Mouse (Mus musculus) heart, postnatal 14 days (tissue): Measurements from ENCODE around the gene Lonp1. TPM values are rescaled to one million over a fixed set of nuclear protein-coding genes. Genes with fewer than 3 reads are reported as not detected.
"Not testable (repeated sequence)": the region's sequence is repeated elsewhere in the genome, so short reads cannot be mapped to it uniquely, and the experiment has no call there.

Experiments used
- DNase-seq, 2 experiments: peaks; one replicate each; pipeline ENCODE4 v3.0.0; 2021 to 2022
- intact Hi-C: fragments of 180-260 bp; cut with DNase I; formaldehyde crosslinking; loops from one replicate; pipeline ENCODE4 v1.15.1; 2025
- total RNA-seq, 2 experiments: library from RNA; stranded (reverse); gene quantifications; 2 replicates each; pipeline ENCODE4 v1.2.3; 2021

The Lonp1 gene
- total RNA-seq, 2 experiments from 2014 or later: 97.3 to 104 TPM

DNA sequence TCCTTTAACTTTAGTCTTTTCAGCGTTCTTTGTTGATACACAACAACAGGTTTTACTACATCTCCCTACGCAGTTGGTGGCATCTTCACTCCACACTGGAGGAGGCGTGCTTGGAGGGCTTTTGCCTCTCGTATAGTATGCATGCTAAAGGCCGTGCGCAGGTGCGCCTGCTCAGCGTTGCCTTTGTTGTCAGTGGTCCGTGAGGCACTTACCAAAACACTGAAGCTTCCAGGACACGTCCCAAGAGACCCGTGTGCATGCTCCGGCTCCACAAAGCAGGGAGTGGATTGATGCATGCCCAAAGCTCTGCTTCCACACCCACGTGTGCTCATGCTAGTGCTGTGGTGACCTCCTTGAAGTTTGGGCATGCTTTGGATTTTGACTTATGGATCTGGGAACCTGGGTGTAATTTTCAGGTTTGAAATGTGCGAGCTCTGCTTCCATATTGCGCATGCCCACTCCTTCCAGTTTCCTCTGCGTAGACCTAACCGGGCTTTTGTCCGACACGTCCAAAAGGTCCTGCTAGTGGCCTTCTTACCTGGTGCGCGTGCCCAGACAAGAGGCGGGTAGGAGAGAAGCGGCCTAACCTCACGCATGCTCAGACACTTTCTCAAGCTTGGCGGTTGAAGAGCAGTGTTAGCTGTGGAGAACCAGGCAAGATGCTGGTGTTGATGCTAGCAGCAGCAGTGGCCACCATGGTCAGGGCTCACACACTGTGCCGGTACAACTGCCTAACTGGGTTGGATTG lies 1.0 kb upstream of the Lonp1 start, which contains the start of gene Catsperd:
Gene Catsperd (plus strand): TSS at position 614 of the 748 bp plus-strand sequence.
- DNase-seq: no peak
- intact Hi-C loops: loop anchor here (5.0 kb wide), 1 partner anchor 40 kb away; no protein-coding TSS in a partner anchor

DNA sequence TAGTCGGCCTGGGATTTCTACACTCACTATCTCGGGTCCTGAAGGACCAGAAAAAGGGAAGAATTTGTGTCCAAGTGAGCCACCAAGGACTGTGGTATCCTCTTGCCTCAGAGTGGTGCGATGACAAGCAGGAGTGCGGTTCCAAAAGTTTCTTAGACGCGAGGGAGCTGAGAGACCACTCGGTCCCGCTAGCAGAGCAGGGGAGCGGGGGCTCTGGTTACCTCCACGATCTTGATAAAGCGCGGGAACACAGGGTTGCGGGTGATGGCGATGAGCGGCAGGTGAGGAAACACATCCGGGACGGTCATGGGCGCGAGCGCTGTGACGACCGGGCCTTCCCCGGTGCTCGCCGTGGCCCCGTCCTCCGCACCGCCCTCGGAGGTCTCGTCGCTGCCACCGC lies 427 bp downstream of the Lonp1 start:
- intact Hi-C loops: loop anchor here (5.0 kb wide), 1 partner anchor 41 kb away; no protein-coding TSS in a partner anchor
- no peak for DNase-seq

- DNase-seq: no peak
- intact Hi-C loops: loop anchor here (5.0 kb wide), 1 partner anchor 42 kb away; no protein-coding TSS in a partner anchor
Measured at GRCm38 (mm10) chr17:56625495-56625894, 1.2 kb downstream of the Lonp1 start.

GRCm38 (mm10) chr17:56617628-56618027 lies 9.1 kb downstream of the Lonp1 start:
- no peak for DNase-seq
- intact Hi-C loops: no loop called here

- intact Hi-C loops: no loop called here
- no peak for DNase-seq
Measured at GRCm38 (mm10) chr17:56616725-56617124, 10.0 kb downstream of the Lonp1 start.

DNA sequence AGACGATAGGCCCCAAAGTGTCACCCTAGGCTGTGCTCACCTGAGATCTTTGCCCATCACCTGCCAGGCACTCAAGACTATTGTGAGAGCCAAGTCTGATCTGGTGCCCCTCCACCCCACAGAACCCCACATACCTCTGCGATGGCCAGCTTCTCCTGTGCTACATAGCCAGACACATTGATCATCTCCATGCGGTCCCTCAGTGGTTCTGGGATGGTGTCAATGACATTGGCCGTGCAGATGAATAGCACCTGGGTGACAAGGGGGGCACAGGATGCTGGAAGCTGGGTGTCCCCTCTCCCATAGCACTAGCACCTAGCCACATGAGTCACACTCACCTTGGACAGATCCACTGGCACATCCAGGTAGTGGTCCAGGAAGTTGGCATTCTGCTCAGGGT lies 10.9 kb downstream of the Lonp1 start:
- no peak for DNase-seq
- intact Hi-C loops: no loop called here

DNA sequence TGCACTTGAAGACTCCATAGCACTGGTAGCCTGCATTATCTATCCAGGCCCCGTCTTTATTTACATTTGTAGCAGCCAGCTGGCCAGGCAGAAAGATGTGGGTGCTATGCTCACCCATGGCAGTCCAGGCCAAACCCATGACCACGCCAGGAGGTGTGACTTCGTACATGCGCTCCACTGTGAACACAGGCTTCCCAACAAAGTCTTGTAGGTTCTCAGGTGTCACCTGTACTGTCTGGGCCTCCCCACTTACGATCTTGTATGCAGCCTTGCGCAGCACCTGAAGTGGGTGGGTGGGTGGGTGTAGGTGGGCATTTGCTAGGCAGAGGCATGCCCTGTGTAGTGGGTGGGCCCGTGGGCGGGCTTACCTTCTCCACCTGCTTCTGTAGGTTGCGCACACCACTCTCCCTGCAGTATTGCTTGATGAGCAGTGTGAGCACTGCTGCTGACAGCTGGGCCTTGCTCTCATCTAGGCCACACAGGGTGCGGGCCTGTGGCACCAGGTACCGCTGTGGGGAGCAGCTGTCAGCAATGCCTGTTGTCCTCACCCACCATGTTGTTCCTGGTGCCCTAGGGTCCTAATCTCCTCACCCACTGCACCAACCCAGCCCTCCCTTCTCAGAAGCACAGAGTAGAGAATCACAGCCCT lies 11.4 kb downstream of the Lonp1 start:
- intact Hi-C loops: no loop called here
- no peak for DNase-seq

- intact Hi-C loops: no loop called here
- peak; percentile 17 to 32 for DNase-seq
Measured at GRCm38 (mm10) chr17:56614391-56615135, 12.1 kb downstream of the Lonp1 start.

DNA sequence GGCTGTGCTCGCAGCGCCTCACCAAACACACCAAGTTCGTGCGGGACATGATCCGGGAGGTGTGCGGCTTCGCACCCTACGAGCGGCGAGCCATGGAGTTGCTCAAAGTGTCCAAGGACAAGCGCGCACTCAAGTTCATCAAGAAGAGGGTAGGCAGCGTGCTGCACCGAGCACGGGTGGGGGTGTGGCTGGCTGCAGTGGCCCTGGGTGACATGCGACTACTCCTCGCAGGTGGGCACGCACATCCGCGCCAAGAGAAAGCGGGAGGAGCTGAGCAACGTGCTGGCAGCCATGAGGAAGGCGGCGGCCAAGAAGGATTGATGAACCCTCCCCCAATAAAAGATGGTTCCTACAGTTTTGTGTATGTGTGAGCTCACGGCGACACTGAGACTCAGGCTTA lies 12.8 kb downstream of the Lonp1 start:
- intact Hi-C loops: loop anchor here (1.0 kb wide), 1 partner anchor 55 kb away; no protein-coding TSS in a partner anchor
- DNase-seq: peak in 1 of 2 experiments; percentile 39

GRCm38 (mm10) chr17:56613236-56613844 lies 13.3 kb downstream of the Lonp1 start, which contains the start of gene Rpl36:
Rpl36 (plus strand) TSS chr17:56613416.
- peak; percentile 96 to 98 for DNase-seq
- intact Hi-C loops: loop anchor here (1.0 kb wide), 1 partner anchor 56 kb away; no protein-coding TSS in a partner anchor

DNA sequence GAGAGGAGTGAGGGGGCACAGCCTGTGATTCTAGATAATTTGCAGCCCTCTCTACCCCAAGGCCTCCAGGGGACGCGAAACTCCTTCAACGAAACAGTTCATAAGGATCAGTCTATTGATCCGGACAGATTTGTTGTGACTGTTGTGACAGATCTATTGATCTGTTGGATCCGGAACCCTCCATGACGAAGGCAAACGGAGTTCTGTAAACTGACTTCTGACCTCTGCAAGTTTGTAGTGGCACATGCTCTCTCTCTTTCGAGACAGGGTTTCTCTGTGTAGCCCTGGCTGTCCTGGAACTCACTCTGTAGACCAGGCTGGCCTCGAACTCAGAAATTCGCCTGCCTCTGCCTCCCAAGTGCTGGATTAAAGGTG lies 14.1 kb downstream of the Lonp1 start:
- DNase-seq, intact Hi-C loops: not testable (repeated sequence)

DNA sequence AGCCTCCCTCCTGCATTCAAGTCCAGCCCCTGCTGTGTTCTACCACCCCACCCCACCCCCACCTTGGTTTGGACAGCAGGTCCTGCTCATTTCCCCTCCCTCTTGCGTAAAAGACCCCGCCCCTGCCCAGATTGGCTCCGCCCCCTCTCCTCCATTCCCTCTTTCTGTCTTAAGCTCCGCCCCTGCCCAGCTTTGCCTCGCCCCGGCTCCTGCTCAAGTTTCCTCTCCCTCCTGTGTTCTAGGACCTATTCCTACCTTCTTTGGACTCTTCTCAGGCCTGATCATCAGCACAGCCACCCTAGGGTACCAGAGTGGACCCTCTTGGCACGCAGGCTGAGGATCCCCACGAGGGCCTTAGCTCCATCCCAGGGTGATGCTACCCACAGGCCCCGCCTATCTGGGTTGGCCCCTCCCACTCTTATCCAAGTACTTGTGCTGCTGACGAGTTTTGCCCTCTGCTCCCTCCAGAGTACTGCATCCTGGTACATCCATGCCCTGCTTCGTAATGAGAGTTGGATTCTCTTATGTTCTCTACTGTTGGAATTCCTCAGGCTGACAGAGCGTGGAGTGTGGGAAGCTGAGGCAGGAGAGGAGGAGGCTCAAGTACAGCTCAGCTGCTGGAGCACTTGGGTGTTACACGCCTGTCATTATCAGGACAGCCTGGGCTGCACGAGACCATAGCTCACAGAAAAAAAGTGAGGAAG lies 14.7 kb downstream of the Lonp1 start:
- intact Hi-C loops: no loop called here
- DNase-seq: no peak

DNA sequence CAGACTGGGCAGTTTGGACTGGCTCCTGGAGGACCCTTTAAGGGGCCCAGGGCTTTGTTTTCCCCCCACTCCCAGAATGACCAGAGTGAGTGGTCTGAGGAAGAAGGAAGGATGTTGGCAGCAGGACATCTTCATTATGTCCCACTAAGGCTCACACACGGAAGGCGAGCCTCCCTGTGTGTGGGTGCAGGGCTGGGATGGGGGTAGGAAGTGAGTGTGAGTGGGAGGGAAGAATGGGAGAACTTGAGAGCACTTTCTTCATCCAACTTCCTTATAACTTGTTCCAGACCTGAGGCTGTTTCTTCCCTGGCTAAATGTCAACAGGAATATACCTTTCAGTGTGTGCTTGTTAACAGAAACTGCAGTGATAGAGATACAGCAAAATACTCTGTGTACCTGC lies 15.4 kb downstream of the Lonp1 start:
- intact Hi-C loops: no loop called here
- no peak for DNase-seq

- intact Hi-C loops: no loop called here
- DNase-seq: peak; percentile 90 to 92
Measured at GRCm38 (mm10) chr17:56609452-56610171, 17.1 kb downstream of the Lonp1 start, which contains the start of gene 2410015M20Rik. 2410015M20Rik (minus strand) TSS chr17:56609771.

- DNase-seq: no peak
- intact Hi-C loops: no loop called here
Measured at GRCm38 (mm10) chr17:56608699-56609098, 18.0 kb downstream of the Lonp1 start.

- intact Hi-C loops: no loop called here
- DNase-seq: no peak
Measured at GRCm38 (mm10) chr17:56607521-56608062, 19.1 kb downstream of the Lonp1 start.

- DNase-seq: no peak
- intact Hi-C loops: loop anchor here (2.0 kb wide), 1 partner anchor 17 kb away; no protein-coding TSS in a partner anchor
Measured at GRCm38 (mm10) chr17:56605431-56605830, 21.3 kb downstream of the Lonp1 start.

DNA sequence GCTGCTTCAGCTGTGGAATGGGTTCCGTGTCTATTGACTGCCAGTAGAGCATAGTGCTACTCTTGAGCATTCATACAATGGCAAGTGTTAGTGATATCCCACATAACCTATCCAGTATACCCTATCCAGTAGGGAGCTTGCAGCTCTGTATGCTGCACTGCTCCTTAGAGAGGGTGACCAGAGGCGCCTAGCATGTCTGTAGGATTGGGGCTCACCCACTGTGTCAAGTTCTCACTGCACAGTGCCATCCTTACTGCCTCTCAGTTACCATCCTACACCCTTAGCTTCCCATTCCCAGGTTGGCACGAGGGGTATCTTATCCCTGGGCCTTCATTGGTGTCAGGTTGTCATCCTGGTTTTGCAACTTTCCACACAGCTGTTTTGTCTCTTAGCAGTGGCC lies 22.3 kb downstream of the Lonp1 start:
- DNase-seq: no peak
- intact Hi-C loops: loop anchor here (2.0 kb wide), 1 partner anchor 16 kb away; no protein-coding TSS in a partner anchor

- no peak for DNase-seq
- intact Hi-C loops: loop anchor here (2.0 kb wide), 1 partner anchor 15 kb away; no protein-coding TSS in a partner anchor
Measured at GRCm38 (mm10) chr17:56604070-56604380, 22.7 kb downstream of the Lonp1 start.
